Mouse (Mus musculus) effector memory CD4-positive, alpha-beta T cell, adult 5 months (primary cell): ENCODE data around the gene Ldlr. TPM values are rescaled to one million over a fixed set of nuclear protein-coding genes. Genes with fewer than 3 reads are reported as not detected.

ENCODE experiments used
- polyA plus RNA-seq: library from polyadenylated mRNA; unstranded; fragments of 100-300 nt; shearing (Covaris generic); gene quantifications from one replicate; pipeline ENCODE4 v1.2.1, GENCODE M21; 2017

Gene Ldlr
- polyA plus RNA-seq: 47.5 TPM

DNA sequence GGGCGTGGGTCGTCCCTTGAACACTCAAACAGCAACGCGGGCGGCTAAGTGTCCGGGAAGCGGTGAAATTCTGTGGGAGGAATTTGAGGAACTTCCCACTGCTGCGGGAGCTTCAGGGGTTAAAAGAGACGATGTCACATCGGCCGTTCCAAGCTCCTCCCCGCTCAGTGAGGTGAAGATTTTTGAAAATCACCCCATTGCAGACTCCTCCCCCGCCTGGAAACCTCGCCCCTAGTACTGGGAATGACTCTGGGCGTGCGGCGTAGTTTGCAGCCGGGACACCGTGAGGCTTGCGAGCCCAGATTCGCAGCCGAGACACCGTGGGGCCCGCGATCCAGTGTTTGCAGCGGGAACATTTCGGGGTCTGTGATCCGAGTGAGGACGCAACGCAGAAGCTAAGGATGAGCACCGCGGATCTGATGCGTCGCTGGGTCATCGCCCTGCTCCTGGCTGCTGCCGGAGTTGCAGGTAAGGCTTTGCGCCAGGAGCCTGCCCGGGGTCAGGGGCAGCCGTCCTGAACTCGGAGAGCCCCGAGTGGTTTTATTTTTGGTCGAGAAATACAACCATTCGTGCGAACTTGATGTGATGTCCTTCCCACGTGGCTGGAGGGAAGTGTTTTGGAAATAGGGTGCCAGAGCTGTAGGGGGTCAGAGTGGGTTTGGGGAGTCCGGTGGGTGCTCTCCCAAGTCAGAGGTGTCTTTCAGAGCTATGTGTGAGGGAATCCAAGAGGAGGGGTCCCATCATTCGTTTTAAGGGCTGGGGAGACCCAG lies at the start of gene Ldlr:
TSS of gene Ldlr (plus strand) at position 107 of the 770 bp plus-strand sequence.

DNA sequence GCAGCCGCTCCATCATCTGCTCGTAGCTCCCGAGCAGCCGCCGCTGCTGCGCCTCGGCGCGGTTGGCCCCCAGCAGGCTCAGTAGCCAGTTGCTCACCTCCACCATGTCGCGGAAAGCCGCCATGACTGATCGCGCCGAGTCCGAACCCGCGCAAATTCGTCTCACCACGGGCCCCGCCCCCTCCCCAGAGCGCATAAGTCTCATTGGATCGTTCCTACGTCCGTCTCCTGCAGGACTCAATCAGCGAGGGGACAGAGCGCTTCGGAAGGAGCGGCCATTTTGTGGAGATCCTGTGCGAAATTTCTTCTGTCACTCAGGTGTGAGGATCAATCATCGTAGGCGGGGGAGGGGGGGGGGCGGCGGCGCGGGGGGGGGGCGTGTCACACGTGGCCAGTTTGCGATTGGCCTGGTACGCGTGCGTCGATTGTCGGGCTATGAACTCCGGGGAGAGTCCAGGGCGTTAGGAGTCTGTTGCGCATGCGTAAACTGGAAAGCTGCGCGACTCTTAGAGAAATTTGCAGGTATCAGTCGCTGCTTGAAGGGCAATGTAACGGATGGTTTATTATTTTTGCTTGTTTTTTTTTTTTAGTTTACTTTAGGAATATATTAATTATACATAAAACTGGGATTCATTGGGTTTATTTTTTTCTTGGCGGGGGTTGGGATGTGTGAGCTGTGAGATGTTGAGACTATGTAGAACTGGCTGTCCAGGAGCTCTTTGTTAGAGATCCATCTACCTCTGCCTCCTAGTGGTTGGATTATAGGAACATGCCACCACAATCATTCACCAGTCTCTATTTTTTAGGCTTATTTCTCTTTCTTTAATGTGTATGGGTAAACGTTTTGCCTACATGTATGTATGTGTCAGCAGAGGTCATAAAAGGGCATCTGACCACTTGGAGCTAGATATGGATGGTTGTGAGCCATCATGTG lies 37.1 kb downstream of the Ldlr start, which contains the start of gene Spc24:
TSS of gene Spc24 (minus strand) at position 149 of the 934 bp plus-strand sequence.

DNA sequence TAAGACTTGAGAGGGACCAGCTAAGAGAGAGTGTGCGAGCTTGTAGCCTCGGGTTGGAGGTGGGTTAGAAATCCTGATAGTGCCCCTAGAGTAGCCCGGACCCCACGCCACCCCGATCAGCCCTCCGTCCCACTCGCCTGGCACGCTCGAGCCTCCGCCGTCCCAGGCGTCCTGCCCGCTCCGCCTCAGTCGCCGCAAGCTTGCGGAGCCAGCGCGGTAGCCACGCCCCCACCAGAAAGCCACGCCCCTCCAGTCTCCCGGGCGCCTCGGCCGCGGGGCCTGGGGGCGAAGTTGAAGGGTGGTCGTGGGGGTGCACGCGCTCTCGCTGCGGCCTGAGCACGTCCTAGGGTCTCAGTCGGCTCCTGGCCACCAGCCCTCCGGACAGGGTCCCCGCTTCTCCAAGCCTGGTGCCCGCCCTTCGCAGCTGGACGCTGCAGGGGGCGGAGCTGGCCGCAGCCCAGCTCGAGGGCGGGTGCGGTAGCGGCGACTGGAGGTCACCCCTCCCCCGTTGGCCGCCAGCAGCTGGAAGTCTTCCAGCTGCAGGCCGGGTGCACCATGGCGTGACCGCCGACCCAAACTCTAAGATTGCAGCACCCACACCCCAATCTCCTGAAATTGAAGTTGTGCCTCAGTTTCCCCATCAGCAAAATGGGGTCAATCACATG lies 75.2 kb downstream of the Ldlr start, which contains the start of gene Kank2:
TSS of gene Kank2 (minus strand) at position 400 of the 665 bp plus-strand sequence.

Other genes starting within 250 kb of the Ldlr start
- 5.4 TPM for gene Tmed1, start 213.2 kb upstream of the Ldlr start, polyA plus RNA-seq
- 52.1 TPM for gene AB124611, start 197.3 kb upstream of the Ldlr start, polyA plus RNA-seq
- 44.2 TPM for gene Carm1, start 176.6 kb upstream of the Ldlr start, polyA plus RNA-seq
- gene Timm29, start 130.8 kb upstream of the Ldlr start, polyA plus RNA-seq: 16.6 TPM
- 11.6 TPM for gene Yipf2, start 130.7 kb upstream of the Ldlr start, polyA plus RNA-seq
- 55.9 TPM for gene Smarca4, start 107.3 kb upstream of the Ldlr start, polyA plus RNA-seq
- gene Spc24, start 36.8 kb downstream of the Ldlr start, polyA plus RNA-seq: 1.4 TPM
- not detected for gene Kank2, start 75.3 kb downstream of the Ldlr start, polyA plus RNA-seq
- gene Angptl8, start 112.0 kb downstream of the Ldlr start, polyA plus RNA-seq: not detected
- 9.7 TPM for gene Dock6, start 129.2 kb downstream of the Ldlr start, polyA plus RNA-seq
- gene Rab3d, start 194.7 kb downstream of the Ldlr start, polyA plus RNA-seq: 8.0 TPM
- not detected for gene Ccdc159, start 204.0 kb downstream of the Ldlr start, polyA plus RNA-seq
- gene Tmem205, start 204.1 kb downstream of the Ldlr start, polyA plus RNA-seq: 0.90 TPM
- 1.9 TPM for gene Plppr2, start 213.6 kb downstream of the Ldlr start, polyA plus RNA-seq
- 4.7 TPM for gene Swsap1, start 232.3 kb downstream of the Ldlr start, polyA plus RNA-seq
- not detected for gene Epor, start 240.0 kb downstream of the Ldlr start, polyA plus RNA-seq